Mouse (Mus musculus): ENCODE measurements around the gene Ppm1b.

GRCm38 (mm10) chr17:85030651-85031050 is 74.1 kb downstream of the Ppm1b start:
- TF ChIP-seq POLR2A (IDR thresholded peaks at IDR 0.05; ENCODE audit: control insufficient read depth, low read depth, low read length) (no peak), CTCF (IDR thresholded peaks at IDR 0.05; ENCODE audit: control insufficient read depth, insufficient read depth, insufficient replicate concordance, low read depth, low read length) (no peak)

Data from testis, adult 2 months (tissue).